Mouse (Mus musculus) limb, embryonic 11.5 days (tissue): ENCODE results near the gene C130060K24Rik. TPM values are rescaled to one million over a fixed set of nuclear protein-coding genes. Genes with fewer than 3 reads are reported as not detected.
A peak's percentile ranks its signal among the peaks of the same experiment; 100 is the strongest.

ENCODE experiments used
- ATAC-seq: fragments of 200-750 bp; cut with Nextera tagmentation; 2 replicates; pipeline ENCODE4 v1.8.0; 2017; ENCODE audit warnings: low read depth; ENCODE audit not compliant: insufficient number of reproducible peaks, low FRiP score, low TSS enrichment
- DNase-seq: peaks from one replicate; pipeline ENCODE4 v3.0.0-alpha.2; 2015; ENCODE audit warnings: low spot score
- H3K27ac ChIP-seq: fragments of 300-500 bp; sonication (generic); replicated peaks from 2 replicates; pipeline ENCODE4 v1.5.1; 2014; ENCODE audit warnings: low read depth, mild to moderate bottlenecking, low read length
- H3K27me3 ChIP-seq: fragments of 300-500 bp; sonication (generic); 2 replicates; pipeline ENCODE4 v1.6.1; 2014; ENCODE audit warnings: mild to moderate bottlenecking, low read length, mixed read lengths; ENCODE audit not compliant: control insufficient read depth, insufficient read depth
- H3K36me3 ChIP-seq: fragments of 300-500 bp; sonication (generic); 2 replicates; pipeline ENCODE4 v1.6.1; 2014; ENCODE audit warnings: mild to moderate bottlenecking, low read length, moderate library complexity, mixed read lengths; ENCODE audit not compliant: control insufficient read depth, insufficient read depth
- H3K4me1 ChIP-seq: fragments of 300-500 bp; sonication (generic); 2 replicates; pipeline ENCODE4 v1.6.1; 2014; ENCODE audit warnings: low read length, mixed read lengths; ENCODE audit not compliant: control insufficient read depth, insufficient read depth
- H3K4me2 ChIP-seq: fragments of 300-500 bp; sonication (generic); 2 replicates; pipeline ENCODE4 v1.6.1; 2014; ENCODE audit warnings: low read depth, mild to moderate bottlenecking, moderate library complexity; ENCODE audit not compliant: severe bottlenecking
- H3K4me3 ChIP-seq: fragments of 300-500 bp; sonication (generic); 2 replicates; pipeline ENCODE4 v1.5.1; 2014; ENCODE audit warnings: low read depth, low read length
- H3K9ac ChIP-seq: fragments of 300-500 bp; sonication (generic); 2 replicates; pipeline ENCODE4 v1.6.1; 2014; ENCODE audit warnings: mild to moderate bottlenecking, low read length
- H3K9me3 ChIP-seq: fragments of 300-500 bp; sonication (generic); 2 replicates; pipeline ENCODE4 v1.6.1; 2016; ENCODE audit warnings: low read length; ENCODE audit not compliant: control insufficient read depth
- WGBS: fragments of 180-500 bp; shearing (Covaris S2); extraction: QIAGEN DNeasy Blood & Tissue Kit; methylation state at CpG from one replicate; pipeline ENCODE4 v1.1.7; 2014; 5-methylcytosine and 5-hydroxymethylcytosine counted together
- polyA plus RNA-seq: library from polyadenylated mRNA; unstranded; fragments of >200 nt; fragmentation: Nextera tagmentation; extraction: Ambion mirVana; gene quantifications from 2 replicates; pipeline ENCODE4 v1.2.1, GENCODE M21; 2014

Gene C130060K24Rik
- polyA plus RNA-seq, 1 experiment from 2014 or later: 0.11 TPM

DNA sequence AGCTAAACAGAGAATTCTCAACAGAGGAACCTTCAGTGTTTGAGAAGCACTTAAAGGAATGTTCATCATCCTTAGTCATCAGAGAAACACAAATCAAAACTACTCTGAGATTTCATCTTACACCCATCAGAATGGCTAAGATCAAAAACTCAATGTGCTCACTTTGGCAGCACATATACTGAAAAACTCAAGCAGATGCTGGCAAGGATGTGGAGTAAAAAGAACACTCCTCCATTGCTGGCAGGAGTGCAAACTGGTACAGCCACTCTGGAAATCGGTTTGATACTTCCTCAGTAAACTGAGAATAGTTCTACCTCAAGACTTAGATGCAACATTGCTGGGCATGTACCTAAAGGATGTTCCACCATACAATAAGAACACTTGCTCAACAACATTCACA is 41.0 kb downstream of the C130060K24Rik start:
- ATAC-seq (no peak), DNase-seq (no peak)
- Histone ChIP-seq H3K9me3 (no peaks in the 10 kb centered on the region), H3K4me2 (no peak overlapping the region), H3K4me3 (no peak overlapping the region), H3K9ac (no peak overlapping the region), H3K36me3 (no peaks in the 10 kb centered on the region), H3K27me3 (no peaks in the 10 kb centered on the region), H3K4me1 (no peaks in the 10 kb centered on the region), H3K27ac (no peak overlapping the region)
- 94% methylated on average over 1 of the region's 1 CpGs for WGBS

DNA sequence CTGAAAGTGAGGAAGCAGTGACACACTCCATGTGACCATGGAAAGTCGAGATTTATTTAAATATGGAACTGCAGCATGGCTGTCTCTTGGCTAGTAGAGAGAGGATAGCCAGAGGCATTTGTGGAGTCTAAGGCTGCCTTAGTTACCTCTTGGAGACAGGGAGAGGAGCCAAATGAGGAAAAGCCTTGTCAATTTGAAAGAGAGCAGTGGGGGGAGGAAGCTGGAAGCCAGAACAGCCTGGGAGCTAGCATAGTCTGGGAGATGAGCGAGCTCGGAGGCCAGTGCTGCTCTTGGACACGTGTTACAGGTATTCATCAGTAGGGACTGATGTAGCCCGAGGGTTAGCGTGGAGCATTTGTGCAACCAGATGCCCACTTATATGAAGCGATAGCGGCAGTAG is 46.2 kb downstream of the C130060K24Rik start:
- Histone ChIP-seq H3K9ac (no peak overlapping the region), H3K4me2 (no peak overlapping the region), H3K4me1 (no peaks in the 10 kb centered on the region), H3K27ac (no peak overlapping the region), H3K9me3 (no peaks in the 10 kb centered on the region), H3K27me3 (no peaks in the 10 kb centered on the region), H3K36me3 (no peaks in the 10 kb centered on the region), H3K4me3 (no peak overlapping the region)
- ATAC-seq (no peak), DNase-seq (no peak)
- WGBS: 76% methylated on average over 8 of the region's 8 CpGs

DNA sequence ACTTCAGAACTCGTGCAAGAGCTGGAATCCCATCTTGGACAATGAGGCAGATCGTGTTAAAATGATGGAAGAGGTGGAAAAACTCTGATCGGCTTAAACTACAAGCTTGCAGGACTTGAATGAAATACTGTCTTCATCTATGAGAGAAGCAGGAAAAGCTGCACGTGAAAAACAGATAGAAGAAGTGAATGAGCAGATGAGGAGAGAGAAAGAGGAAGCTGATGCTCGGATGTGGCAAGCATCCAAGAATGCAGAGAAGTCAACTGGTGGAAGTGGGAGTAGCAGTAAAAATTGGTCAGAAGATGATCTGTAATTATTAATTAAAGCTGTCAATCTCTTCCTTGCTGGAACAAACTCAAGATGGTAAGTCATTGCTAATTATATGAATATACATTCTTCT is 52.3 kb downstream of the C130060K24Rik start:
- WGBS: 85% methylated on average over 5 of the region's 5 CpGs
- ATAC-seq (no peak), DNase-seq (no peak)
- Histone ChIP-seq H3K9me3 (no peaks in the 10 kb centered on the region), H3K27ac (no peak overlapping the region), H3K4me2 (no peak overlapping the region), H3K4me3 (no peak overlapping the region), H3K4me1 (no peaks in the 10 kb centered on the region), H3K27me3 (no peaks in the 10 kb centered on the region), H3K36me3 (no peaks in the 10 kb centered on the region), H3K9ac (no peak overlapping the region)

DNA sequence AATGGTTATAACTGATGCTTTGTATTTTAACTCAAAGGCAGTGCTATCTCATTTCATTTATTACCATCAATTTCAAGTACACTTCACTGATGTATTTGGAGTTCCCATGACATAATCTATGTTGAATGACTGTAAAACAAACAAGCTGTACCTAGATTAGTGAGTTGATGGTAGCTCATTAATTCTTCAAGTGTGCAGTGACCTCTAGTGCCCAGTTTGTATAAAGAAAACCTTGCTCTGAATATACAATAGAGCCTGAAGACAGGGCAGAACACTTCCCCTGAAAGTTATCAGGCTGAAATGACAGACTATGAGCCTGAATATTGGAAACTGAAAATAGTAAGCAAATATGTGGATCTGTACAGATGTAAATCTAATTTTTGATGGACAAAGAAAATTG is 72.6 kb downstream of the C130060K24Rik start:
- ATAC-seq: peak; percentile 47; the same call in 1 of the 2 replicates
- no peak for DNase-seq
- no peaks in the 10 kb centered on the region for H3K27me3 ChIP-seq

DNA sequence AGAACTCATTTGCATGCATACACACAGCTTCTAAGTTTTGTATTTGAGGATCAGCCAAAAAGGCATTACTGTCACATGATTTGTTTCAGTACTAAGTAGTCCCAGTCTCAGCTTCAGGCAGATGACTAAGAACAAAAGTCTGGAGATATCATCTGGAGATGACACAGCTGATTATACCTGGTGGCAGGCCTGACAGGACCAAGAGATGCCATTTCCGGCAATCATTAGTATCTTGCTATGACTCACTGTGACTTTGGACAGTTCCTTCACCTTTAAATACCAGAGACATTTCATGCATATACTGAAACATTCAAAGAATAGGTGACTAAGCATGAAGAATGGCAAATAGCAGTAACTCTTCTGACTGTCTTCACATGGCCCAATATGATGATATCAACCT is 84.4 kb downstream of the C130060K24Rik start:
- Histone ChIP-seq H3K9ac (no peak overlapping the region), H3K4me3 (no peak overlapping the region), H3K4me1 (no peaks in the 10 kb centered on the region), H3K27ac (no peak overlapping the region), H3K27me3 (no peaks in the 10 kb centered on the region), H3K36me3 (no peaks in the 10 kb centered on the region), H3K9me3 (no peaks in the 10 kb centered on the region), H3K4me2 (no peak overlapping the region)
- DNase-seq (no peak), ATAC-seq (no peak)
- WGBS: 95% methylated on average over 1 of the region's 1 CpGs

More for the DNA sequence above, 72.6 kb downstream of the C130060K24Rik start:
- Histone ChIP-seq H3K4me1 (no peaks in the 10 kb centered on the region), H3K27ac (no peak overlapping the region), H3K4me3 (no peak overlapping the region), H3K9me3 (no peaks in the 10 kb centered on the region), H3K36me3 (no peaks in the 10 kb centered on the region), H3K4me2 (no peak overlapping the region), H3K9ac (no peak overlapping the region)

DNA sequence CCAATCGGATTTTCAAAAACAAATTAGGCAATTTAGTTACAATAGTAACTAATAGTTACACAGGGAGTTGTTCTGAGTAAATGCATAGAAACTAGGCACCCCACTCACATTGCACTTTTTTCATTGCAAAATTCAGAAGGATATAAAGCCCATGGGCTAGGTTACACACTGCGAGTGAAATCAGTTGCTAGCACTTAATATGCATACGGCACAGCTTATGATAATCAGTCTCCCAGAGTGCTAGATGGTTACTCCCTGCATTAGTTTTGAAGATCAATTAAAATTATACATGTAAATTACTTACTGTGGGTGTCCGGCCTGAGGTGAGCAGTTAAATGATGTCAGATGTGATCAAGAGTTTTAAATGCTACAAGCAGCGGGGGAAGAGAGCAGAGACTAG is 89.4 kb downstream of the C130060K24Rik start:
- Histone ChIP-seq H3K9me3 (no peaks in the 10 kb centered on the region), H3K4me1 (no peaks in the 10 kb centered on the region), H3K27me3 (no peaks in the 10 kb centered on the region), H3K9ac (no peak overlapping the region), H3K4me3 (no peak overlapping the region), H3K27ac (no peak overlapping the region), H3K36me3 (no peaks in the 10 kb centered on the region), H3K4me2 (no peak overlapping the region)
- ATAC-seq (no peak), DNase-seq (no peak)
- 82% methylated on average over 5 of the region's 5 CpGs for WGBS

DNA sequence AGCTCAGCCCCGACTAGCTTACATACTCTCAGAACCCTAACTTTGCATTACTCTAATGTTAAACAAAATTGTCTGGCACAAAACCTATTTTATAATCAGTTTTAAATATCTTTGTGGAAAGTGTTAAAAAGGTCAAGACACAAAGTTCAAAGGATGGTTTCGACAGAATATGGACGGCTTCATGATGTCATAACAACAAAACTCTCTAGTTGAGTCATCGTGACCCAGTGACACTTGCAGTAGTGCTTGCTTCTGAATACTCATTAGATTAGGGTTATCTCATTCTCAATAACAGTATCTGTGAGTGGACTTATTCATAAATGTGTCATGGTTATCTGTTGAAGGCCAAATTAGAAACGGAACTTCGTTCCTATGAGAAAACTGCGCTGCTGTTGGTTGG is 91.5 kb downstream of the C130060K24Rik start:
- Histone ChIP-seq H3K27ac (no peak overlapping the region), H3K36me3 (no peaks in the 10 kb centered on the region), H3K9me3 (no peaks in the 10 kb centered on the region), H3K4me3 (no peak overlapping the region), H3K4me2 (no peak overlapping the region), H3K27me3 (no peaks in the 10 kb centered on the region), H3K9ac (no peak overlapping the region), H3K4me1 (no peaks in the 10 kb centered on the region)
- DNase-seq: no peak
- ATAC-seq: no peak
- 93% methylated on average over 7 of the region's 7 CpGs for WGBS

DNA sequence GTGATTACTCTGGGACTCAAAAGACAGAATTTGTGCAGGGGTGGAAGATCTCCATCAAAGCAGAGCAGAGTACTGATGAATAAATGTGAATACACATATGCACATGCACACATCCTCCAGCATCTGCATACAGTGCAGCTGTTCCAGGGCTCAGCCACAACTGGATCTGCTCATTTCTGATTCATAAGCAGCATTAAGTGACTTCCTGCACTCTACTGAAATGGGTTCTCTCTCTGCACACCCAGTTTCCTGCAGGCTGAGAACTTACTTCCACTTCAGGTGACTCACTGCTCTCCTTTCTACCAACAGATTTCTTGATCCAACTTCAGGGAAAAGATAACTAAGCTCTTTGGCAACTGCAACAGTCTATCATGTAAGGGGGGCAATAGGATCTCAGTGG is 117.9 kb downstream of the C130060K24Rik start:
- Histone ChIP-seq H3K9me3 (no peaks in the 10 kb centered on the region), H3K9ac (no peak overlapping the region), H3K27me3 (no peaks in the 10 kb centered on the region), H3K4me3 (no peak overlapping the region), H3K36me3 (no peaks in the 10 kb centered on the region), H3K27ac (no peak overlapping the region), H3K4me2 (no peak overlapping the region), H3K4me1 (no peaks in the 10 kb centered on the region)
- DNase-seq (no peak), ATAC-seq (no peak)
